Mouse (Mus musculus) C2C12 (cell line): Measurements from ENCODE around the gene Tcn2.

ENCODE experiments used
- CEBPB ChIP-seq: IDR thresholded peaks from one replicate; pipeline ENCODE4 v1.6.1; 2011; ENCODE audit warnings: low read depth, mild to moderate bottlenecking, control low read depth, moderate library complexity
- CTCF ChIP-seq: IDR thresholded peaks from one replicate; pipeline ENCODE4 v1.5.1; 2011; ENCODE audit not compliant: control insufficient read depth, insufficient read depth, insufficient read length
- MAX ChIP-seq: IDR thresholded peaks from one replicate; pipeline ENCODE4 v1.6.1; 2011; ENCODE audit warnings: mild to moderate bottlenecking, control low read depth
- MYOG ChIP-seq: IDR thresholded peaks from one replicate; pipeline ENCODE4 v1.6.1; 2011; ENCODE audit not compliant: control insufficient read depth, insufficient read length; ENCODE audit errors: extremely low read depth

GRCm38 (mm10) chr11:3963155-3963554 lies 31.2 kb upstream of the Tcn2 start:
- TF ChIP-seq MAX (no peak), CTCF (no peak), MYOG (no peak), CEBPB (no peak)
